In genomic region chr7:37563831-37564400, GRCm38 (mm10) we compare ENCODE assay signal across 11 mouse cellular contexts.
DNase-seq lines count a peak whose midpoint lies in the region; ATAC-seq lines count a peak whose summit lies in the region.
"Had no signal": no experiment of that assay in that cellular context is flagged by ENCODE, and none has a peak within 500 bp of the region (broad histone marks: within the 10 kb centered on the region; RNA-seq: fewer than 3 reads in every experiment).

No protein-coding gene starts in this region.

- no peak for ATAC-seq in lung, embryonic 16.5 days (ENCODE audit: low read depth)
- ATAC-seq in forebrain, embryonic 16.5 days: no peak
- ATAC-seq in midbrain, embryonic 12.5 days (ENCODE audit: low FRiP score, low read depth): no peak
- no peak for ATAC-seq in stomach, embryonic 16.5 days (ENCODE audit: insufficient read depth, low FRiP score)
- no peak for ATAC-seq in erythroid progenitor cell, adult 5-6 weeks (replicated peaks; ENCODE audit: low FRiP score, poor library complexity, severe bottlenecking)

- H3K27ac ChIP-seq in lung, embryonic 16.5 days (ENCODE audit: low read length): peak overlapping the region; percentile 70; the same call in 1 of the 2 replicates
- peak overlapping the region; percentile 58 for H3K27ac ChIP-seq in forebrain, embryonic 16.5 days (ENCODE audit: low read length)
- peak overlapping the region; percentile 79 for H3K27ac ChIP-seq in midbrain, embryonic 12.5 days (replicated peaks)
- peak overlapping the region; percentile 75 for H3K27ac ChIP-seq in stomach, embryonic 16.5 days (ENCODE audit: low read length)
- H3K27ac ChIP-seq: liver, embryonic 15.5 days had no signal

- no peaks in the 10 kb centered on the region for H3K27me3 ChIP-seq in lung, embryonic 16.5 days (ENCODE audit: control insufficient read depth, insufficient read depth, low read depth, low read length)
- H3K27me3 ChIP-seq in forebrain, embryonic 16.5 days (replicated peaks; ENCODE audit: control insufficient read depth, insufficient read depth, low read length): no peaks in the 10 kb centered on the region
- peaks cover 4% of the 10 kb centered on the region; the same call in 1 of the 2 replicates for H3K27me3 ChIP-seq in midbrain, embryonic 12.5 days
- H3K27me3 ChIP-seq in stomach, embryonic 16.5 days (ENCODE audit: control insufficient read depth, insufficient read depth, low read length): no peaks in the 10 kb centered on the region
- H3K27me3 ChIP-seq: liver, embryonic 15.5 days had no signal

- peaks cover 30% of the 10 kb centered on the region for H3K4me1 ChIP-seq in lung, embryonic 16.5 days (replicated peaks; ENCODE audit: control insufficient read depth, insufficient read depth, low read length)
- H3K4me1 ChIP-seq in forebrain, embryonic 16.5 days (replicated peaks; ENCODE audit: control insufficient read depth, insufficient read depth, low read length): peaks cover 60% of the 10 kb centered on the region
- peaks cover 70% of the 10 kb centered on the region for H3K4me1 ChIP-seq in midbrain, embryonic 12.5 days
- H3K4me1 ChIP-seq in stomach, embryonic 16.5 days (ENCODE audit: control insufficient read depth, insufficient read depth, low read length): peaks cover 11% of the 10 kb centered on the region; the same call in 1 of the 2 replicates
- H3K4me1 ChIP-seq: liver, embryonic 15.5 days had no signal

- WGBS in lung, embryonic 16.5 days: 53% methylated on average over 6 of the region's 6 CpGs
- 7% methylated on average over 6 of the region's 6 CpGs for WGBS in forebrain, embryonic 16.5 days
- WGBS in midbrain, embryonic 12.5 days: 8% methylated on average over 6 of the region's 6 CpGs
- WGBS in stomach, embryonic 16.5 days: 61% methylated on average over 6 of the region's 6 CpGs

- H3K36me3 ChIP-seq in lung, embryonic 16.5 days (ENCODE audit: control insufficient read depth, insufficient read depth, low read length): no peaks in the 10 kb centered on the region
- H3K36me3 ChIP-seq in forebrain, embryonic 16.5 days (ENCODE audit: control insufficient read depth, insufficient read depth): no peaks in the 10 kb centered on the region
- H3K36me3 ChIP-seq in midbrain, embryonic 12.5 days: peaks cover 13% of the 10 kb centered on the region
- H3K36me3 ChIP-seq in stomach, embryonic 16.5 days (ENCODE audit: control insufficient read depth, insufficient read depth, low read length): no peaks in the 10 kb centered on the region
- H3K36me3 ChIP-seq: liver, embryonic 15.5 days had no signal

- intact Hi-C loops in gastrocnemius, postnatal 14 days (cut with DNase I; ENCODE audit: low total_unique reads): no loop called here

- no peak overlapping the region for H3K9ac ChIP-seq in lung, embryonic 16.5 days (ENCODE audit: low read length)
- no peak overlapping the region for H3K9ac ChIP-seq in forebrain, embryonic 16.5 days (replicated peaks; ENCODE audit: low read depth, low read length)
- H3K9ac ChIP-seq in midbrain, embryonic 12.5 days (replicated peaks): no peak overlapping the region
- H3K9ac ChIP-seq in stomach, embryonic 16.5 days (ENCODE audit: low read length): no peak overlapping the region
- H3K9ac ChIP-seq: liver, embryonic 15.5 days had no signal

- H3K9me3 ChIP-seq in lung, embryonic 16.5 days (ENCODE audit: control insufficient read depth, low read length): no peaks in the 10 kb centered on the region
- no peaks in the 10 kb centered on the region for H3K9me3 ChIP-seq in forebrain, embryonic 16.5 days (ENCODE audit: control insufficient read depth, low read length)
- H3K9me3 ChIP-seq in midbrain, embryonic 12.5 days: no peaks in the 10 kb centered on the region
- no peaks in the 10 kb centered on the region for H3K9me3 ChIP-seq in stomach, embryonic 16.5 days (replicated peaks; ENCODE audit: control insufficient read depth, low read length)
- H3K9me3 ChIP-seq: liver, embryonic 15.5 days had no signal

- DNase-seq in lung, postnatal 10 days: no peak
- no peak for DNase-seq in urinary bladder, postnatal 10 days (ENCODE audit: low spot score)
- DNase-seq in gastrocnemius, postnatal 14 days: no peak
- DNase-seq: spleen, adult 18-20 months; thymus, postnatal 4 days had no signal

- no peak overlapping the region for H3K4me3 ChIP-seq in lung, embryonic 16.5 days (ENCODE audit: low read length)
- no peak overlapping the region for H3K4me3 ChIP-seq in forebrain, embryonic 16.5 days (replicated peaks; ENCODE audit: low read length)
- no peak overlapping the region for H3K4me3 ChIP-seq in midbrain, embryonic 12.5 days
- H3K4me3 ChIP-seq in stomach, embryonic 16.5 days (replicated peaks; ENCODE audit: low read length): no peak overlapping the region
- H3K4me3 ChIP-seq: liver, embryonic 15.5 days had no signal

- H3K4me2 ChIP-seq in lung, embryonic 16.5 days (ENCODE audit: low read depth, low read length): peak overlapping the region; percentile 27
- H3K4me2 ChIP-seq in forebrain, embryonic 16.5 days (ENCODE audit: low read length): peak overlapping the region; percentile 36
- peak overlapping the region; percentile 34 for H3K4me2 ChIP-seq in midbrain, embryonic 12.5 days (replicated peaks)
- no peak overlapping the region for H3K4me2 ChIP-seq in stomach, embryonic 16.5 days (ENCODE audit: low read depth, low read length)
